Mouse (Mus musculus): Measurements from ENCODE around the gene Ccdc188.
A peak's percentile ranks its signal among the peaks of the same experiment; 100 is the strongest.
"Not testable (repeated sequence)": the region's sequence is repeated elsewhere in the genome, so short reads cannot be mapped to it uniquely, and the experiment has no call there.

The Ccdc188 gene

DNA sequence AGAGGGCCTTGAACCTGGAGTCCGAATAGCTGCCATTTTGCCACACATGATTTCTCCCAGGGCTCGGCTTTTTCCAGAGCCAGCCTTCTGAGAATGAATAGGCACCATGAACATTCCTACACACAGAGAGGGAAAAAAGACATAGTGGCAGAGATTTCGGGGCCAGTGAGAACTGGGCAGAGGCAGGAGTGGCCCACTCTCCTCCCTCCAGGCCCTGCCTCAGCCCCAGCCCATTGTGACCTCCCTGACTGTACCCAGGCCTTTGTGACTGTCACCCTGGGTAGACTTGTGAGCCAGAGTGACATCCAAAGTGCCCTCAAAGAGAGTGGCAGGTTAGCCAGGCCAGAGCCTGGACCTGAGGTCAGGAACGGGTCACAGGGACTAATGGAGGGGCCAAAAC lies at the start of gene Ccdc188:
Gene Ccdc188, plus strand, starts transcription at position 301 of the 400 bp plus-strand sequence.
- DNase-seq, result no peak

DNA sequence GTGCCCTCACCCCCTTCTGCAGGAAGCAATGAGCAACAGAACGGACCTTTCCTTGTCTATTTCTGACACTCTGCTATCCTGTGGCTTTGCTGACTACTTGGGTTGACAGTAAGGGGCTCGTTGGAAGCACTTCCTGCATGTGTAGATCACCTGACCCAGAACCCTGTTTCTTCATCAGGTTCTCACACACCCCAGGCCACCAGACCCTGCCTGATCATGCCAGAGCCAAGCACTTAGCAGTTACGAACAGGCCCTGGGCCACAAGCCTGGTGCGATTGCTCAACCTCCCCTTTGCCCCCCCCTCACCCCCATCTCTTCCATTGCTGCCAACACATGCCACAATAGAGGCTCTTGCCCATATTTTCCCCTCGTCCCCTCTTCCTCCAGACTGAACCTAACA lies 48.5 kb upstream of the Ccdc188 start:
- no peak for DNase-seq

DNA sequence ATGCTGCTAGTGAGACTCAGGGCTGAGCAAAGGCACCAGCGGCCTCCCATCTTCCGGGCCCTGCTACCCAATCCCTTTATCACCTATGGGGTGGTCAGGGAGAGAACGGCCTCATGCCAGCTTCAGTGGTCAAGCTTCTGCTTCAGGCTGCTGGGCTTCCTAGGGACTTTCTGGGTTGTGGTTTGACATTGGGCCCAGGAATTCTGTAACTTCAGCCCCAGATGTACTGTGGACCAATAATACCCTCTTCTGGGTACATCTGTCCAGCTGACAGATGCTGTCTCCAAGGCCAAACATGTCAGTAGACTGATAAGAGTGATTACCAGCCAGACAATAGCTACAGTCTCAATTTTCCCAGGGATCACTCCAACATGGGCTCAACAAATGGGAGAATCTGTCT lies 47.9 kb upstream of the Ccdc188 start:
- DNase-seq, result no peak

DNA sequence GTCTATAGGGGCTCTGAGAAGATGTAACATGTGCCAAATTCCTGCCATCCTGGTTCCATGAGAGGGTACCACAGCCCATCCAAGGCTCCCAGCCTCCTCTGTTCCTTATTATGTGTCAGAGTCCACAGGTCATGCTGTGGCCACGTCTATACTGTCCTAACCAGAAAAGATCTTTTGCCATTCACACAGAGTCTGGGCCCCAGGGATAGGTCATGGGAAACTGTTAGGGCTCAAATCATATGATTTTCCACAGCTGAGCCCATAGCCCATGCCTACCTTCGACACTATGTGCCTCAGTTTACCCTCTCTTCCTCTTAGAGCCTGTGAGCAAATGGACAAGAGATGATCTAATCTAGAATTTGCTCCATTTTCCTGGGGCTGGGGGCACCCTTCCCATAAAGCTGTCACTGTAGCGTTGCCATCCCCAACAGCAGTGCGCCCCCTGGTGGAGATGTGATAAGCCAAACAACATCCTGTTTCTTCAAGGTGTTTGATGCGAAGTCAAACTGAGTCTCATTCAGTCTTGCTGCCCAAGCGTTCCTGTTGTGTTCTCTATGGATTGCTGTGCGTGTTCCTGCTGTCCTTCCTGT lies 45.3 kb upstream of the Ccdc188 start:
- DNase-seq, result peak; percentile 84

DNA sequence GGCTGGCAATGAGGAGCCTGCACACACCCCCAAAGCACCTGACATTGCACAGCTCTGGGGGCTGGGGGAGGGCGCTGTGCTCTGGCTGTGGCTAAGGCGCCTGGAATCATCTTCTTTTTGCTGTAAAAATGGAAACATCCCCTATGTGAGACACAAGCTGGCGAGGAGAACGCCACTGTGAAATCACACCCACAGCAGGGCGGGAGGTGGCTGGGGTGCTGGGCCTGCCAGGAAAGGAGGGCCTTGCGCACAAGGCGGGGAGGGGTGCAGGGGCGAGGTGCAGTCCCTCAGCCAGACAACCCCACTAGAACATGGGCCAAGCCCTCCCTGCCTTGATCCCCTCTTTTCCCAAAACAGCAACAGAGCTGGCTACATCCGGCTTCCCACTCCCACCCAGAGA lies 44.4 kb upstream of the Ccdc188 start:
- no peak for DNase-seq

DNA sequence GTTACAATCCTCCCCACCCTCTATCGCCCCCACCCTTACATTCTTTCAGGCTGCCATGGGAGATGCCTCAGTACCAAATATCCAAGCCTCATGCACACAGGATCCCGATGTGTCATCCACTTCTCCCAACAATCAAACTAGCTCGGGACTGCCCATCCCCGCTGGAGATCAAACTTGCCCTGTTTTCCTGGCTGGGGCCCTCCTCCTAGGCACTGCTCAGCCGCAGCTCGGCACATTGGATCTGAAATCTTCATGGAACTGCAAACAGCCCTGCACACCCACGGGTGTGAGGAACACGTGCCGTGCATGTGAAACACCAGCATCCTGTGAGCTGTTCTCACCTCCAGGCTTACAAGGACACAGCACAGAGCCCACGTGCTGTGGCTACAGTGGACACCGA lies 43.9 kb upstream of the Ccdc188 start:
- no peak for DNase-seq

DNA sequence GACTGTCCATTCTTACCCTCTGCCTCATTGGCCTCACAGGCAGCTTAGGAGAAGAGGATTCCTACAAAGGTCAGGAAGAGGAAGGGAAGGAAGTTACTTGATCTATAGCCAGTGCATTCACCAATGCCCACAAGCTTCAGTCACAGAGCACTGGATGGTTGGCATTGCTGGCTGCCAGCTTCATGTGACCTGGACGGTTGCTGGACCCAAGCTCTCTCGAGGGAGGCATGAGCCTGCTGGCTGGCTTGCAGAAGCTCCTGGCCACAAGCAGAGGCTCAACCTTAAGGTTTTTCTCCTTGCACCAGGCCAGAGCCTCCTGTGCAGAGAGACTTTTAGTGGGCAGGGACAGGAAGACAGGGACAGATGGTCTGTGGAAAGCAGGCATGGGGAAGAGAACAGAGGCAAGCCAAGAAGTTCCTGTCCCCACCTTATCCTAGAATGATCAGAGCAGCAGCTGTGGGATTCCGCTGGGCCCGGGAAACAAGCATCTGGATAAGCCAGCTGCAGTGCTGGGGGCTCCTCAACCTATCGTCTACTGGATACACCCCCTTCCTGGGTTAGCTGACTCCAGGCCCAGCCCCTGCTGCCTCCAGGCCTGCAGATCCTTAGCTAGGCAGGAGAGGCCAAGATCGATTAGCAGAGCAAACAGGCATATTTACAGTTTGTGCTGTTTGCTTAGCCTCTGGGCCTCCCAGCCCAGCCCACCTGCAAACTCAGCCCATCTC lies 41.7 kb upstream of the Ccdc188 start:
- no peak for DNase-seq

DNA sequence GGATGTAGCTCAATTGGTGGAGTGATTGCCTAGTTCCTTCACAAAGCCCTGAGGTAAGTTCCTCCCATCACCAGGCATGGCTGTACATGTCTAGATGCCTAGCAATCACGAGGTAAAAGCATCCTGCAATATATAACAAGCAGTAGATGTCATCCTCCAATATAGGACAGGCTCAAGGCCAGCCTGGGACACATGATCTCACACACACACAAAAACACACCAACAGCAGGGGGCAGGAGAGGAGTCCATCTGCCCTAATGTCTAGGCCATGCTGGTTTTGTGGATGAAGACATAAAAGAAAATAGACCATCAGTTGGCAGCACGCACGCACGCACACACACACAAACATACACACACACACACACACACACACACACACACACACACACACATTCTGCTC lies 40.9 kb upstream of the Ccdc188 start:
- no peak for DNase-seq

DNA sequence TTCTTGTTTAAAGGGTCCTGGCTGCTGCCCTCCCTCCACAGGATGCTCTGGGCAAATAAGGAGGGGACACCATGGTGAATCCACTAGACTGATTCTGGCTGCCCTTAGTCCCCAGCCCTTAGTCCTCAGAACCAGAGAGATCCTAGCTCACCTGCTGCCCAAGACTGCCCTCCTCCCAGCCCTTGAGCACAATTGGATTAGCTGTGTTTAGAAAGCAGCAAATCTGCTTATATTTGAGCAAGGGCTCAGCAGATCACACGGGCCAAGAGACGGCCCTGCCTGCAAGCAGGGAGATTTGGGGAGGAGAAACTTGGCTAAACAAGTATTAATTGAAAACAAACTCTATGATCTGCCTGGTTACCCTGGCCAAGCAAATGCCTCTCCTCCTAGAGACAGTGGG lies 38.1 kb upstream of the Ccdc188 start:
- no peak for DNase-seq

DNA sequence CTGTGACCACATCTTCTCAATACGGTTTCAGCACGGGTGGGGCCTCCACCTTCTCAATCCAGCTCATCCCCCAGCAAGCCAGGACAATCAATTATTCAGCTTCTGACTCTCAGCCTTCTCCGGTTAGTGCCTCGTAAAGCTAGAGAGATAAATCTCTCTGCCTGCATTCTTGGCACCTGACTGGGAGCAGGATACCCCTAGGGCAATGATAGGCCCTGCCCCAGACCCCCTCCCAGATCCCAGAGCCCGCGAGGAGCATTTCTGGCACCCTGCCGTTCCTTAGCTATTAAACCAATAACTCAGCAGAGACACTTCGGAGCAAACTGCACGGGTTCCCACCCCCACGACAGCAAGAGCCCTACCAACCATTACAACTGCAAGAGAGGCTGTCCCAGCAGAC lies 36.3 kb upstream of the Ccdc188 start:
- DNase-seq, result no peak

DNA sequence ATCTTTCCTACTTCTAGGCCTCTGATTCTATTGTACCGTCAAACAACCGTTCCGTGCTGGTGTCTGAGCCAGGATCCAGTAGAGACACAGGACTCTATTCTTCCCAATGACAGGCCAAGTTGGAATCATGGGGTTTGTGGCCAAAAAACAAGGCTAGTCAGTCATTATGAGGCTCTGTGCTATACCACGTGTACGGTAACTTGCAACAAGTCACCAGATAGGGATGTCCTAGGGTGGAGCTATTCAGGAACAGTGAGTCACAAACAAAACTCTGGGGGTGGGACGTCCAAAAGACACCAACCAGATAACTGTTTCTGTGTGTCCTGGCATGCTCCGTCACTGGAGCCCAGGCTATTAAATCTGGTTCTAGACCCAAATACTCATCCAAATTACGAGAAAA lies 34.9 kb upstream of the Ccdc188 start:
- DNase-seq, result no peak

DNA sequence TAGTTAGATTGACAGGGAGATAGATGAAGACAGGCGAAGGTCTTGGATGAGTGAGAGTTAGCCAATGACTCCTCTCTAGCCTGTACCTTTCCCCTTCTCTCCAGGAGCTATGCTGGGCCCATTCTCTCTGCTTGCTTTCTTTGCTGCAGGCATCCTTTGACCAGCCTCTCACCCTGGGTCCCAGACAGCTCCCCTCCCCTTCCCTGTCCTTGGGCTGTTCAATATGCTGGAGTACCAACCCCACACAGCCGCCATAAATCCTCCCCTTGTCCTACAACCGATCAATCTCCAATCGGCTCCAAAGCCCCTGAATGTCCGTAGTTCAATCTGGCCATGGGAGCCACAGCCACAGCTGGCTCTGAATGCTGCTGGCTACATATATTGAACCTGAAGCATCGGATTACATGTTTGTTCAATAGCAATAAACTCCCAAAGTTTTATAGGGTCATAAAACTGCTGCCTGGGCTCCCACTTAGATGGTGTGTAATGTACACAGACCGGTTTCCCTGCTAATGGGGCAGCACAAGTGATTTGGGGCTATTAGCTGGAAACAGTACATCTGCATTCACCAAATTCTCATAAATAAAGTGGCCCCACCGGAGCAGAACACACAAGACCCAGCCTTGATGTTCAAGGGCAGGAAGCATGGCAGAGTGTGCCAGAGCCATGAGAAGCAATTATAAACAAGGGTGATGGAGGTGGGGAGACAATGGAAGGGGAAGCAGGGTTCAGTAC lies 31.8 kb upstream of the Ccdc188 start:
- no peak for DNase-seq

DNA sequence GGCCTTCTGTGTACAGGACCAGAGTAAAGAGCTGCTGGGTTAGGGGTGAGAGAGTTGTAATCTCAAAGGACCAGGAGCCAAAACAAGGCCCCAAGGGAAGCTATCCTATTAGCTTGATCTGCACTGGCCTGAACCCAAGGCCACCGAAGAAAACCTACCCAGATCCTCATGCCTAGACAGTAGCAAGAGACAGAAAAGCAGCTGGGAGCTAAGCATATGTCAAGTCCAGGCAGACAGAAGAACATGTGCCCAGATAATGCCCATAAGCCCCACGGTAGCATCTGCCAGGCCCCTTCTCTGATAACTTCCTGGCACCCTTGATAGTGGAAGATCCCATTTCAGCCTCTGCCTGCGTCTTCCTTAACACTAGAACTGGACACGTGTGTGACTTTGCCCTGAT lies 30.9 kb upstream of the Ccdc188 start:
- DNase-seq, result no peak

DNA sequence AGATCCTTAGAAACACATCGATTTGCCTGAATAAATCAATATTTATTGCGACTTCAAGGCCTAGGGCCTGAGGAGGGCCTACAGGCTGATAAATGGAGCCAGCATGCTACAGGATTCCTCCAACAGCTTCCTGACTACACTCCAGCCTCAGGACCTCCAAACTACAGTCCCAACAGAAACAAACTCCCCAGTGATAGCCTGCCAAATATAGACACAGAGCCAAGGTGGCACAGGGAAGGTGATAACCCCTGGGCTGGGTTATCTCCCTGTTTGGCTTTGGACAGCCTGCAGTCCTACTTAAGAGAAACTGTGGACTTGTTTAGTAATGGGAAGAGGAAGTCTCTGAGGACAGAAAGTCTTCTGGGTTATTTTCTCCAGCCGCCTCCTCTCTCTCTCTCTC lies 30.5 kb upstream of the Ccdc188 start:
- no peak for DNase-seq

DNA sequence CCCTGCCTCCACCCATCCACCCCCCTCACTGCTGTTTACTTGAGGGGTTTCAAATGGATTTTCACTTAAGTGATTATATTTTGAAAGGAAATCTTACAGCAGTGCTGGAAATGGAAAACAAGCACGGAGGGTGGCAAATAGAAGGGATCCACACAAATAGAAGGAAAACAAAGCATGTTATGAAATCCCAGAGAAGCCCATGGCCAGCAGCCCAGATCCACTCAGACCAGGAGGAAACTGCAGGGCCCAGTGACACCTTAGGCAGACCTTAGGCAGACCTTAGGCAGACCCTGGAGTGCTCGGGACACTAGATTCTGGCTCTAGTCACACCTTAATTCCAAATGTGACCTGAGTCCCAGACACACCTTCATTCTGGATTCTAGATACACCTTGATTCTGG lies 26.7 kb upstream of the Ccdc188 start:
- no peak for DNase-seq

DNA sequence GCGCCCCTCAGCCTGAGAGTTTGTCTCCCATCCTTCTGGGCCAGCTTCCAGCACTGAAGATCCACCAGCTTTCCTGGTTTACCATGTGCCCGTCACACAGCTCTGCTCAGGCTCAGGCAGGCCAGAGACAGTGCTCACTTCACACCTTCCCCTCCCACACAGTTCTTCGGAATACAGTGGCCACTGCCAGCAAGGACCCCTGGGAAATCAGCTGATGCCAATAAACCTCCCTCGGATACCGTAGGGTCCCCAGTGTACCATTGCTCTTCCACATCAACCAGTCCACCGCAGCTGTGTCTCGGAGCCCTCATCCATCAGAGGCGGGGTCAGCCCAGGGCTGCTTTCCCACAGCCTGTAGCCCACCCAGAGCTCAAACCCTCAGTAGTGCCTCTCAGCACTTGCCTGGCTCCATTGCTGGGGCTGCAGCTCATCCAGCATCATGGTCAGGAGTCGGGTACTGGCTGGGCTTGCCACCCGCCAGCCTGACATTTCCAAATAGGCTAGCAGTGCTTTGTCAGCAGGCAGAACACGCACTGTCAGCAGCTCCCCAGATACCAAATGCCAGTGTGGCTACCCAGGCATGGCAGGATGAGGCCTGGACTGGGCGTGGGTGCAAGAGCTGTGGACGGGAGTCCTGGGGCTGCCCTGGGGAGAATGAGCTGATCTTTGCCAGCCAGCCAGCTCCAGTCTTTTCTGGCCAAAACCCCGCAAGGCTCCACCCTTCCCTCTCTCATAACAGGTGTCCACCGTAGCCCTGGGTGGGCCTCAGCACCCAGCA lies 23.3 kb upstream of the Ccdc188 start:
- no peak for DNase-seq

DNA sequence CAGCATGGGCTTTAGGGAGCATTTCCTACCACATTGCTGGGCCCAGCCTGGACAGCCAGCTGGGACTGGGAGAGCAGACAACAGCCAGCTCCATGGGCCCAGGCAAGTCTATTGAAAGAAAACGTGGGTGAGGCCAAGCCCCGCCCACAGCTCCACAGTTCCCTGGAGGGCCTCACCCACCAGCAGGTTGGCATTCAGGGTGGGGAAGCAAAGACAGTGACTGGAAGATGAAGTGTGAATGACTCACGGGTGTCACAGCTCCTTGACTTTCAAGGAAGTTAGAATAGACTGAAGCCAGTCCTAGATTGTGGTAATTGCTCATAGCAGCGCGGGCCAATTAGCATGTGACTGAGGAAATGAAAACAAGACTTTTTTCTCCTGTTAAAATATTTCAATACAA lies 22.6 kb upstream of the Ccdc188 start:
- no peak for DNase-seq

DNA sequence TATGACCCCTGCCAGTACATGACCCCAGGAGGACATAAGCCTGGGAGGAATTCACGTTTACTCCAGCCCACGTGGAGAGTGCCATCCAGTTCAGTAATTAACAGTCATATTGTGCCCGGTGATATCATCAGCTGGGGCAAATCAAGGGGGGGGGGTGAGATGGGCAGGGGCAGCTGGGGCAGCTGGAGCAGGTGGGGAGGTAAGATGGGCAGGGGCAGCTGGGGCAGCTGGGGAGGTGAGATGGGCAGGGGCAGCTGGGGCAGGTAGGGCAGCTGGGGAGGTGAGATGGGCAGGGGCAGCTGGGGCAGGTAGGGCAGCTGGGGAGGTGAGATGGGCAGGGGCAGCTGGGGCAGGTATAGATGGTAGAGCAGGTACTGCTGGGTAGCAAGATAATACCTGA lies 22.1 kb upstream of the Ccdc188 start:
- not testable (repeated sequence) for DNase-seq

DNA sequence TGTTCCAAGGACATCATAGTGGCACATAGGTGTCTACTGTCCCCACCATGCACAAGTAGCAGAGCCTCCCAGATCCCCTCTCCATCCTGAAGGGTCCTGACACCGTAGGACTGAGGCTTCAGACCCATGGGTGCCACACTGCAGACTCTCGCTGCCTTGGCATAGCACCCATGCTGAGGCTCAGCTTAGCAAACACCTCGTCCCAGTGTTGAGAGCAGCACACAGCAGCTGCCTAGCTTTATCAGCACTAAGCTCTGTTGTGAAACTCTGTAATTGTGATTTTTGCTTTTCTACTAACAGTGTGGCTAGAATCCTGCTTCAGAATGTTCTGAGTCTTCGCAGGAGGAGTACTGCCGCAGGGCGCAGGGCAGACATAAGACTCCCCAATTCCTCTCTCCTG lies 19.8 kb upstream of the Ccdc188 start:
- DNase-seq, result no peak

DNA sequence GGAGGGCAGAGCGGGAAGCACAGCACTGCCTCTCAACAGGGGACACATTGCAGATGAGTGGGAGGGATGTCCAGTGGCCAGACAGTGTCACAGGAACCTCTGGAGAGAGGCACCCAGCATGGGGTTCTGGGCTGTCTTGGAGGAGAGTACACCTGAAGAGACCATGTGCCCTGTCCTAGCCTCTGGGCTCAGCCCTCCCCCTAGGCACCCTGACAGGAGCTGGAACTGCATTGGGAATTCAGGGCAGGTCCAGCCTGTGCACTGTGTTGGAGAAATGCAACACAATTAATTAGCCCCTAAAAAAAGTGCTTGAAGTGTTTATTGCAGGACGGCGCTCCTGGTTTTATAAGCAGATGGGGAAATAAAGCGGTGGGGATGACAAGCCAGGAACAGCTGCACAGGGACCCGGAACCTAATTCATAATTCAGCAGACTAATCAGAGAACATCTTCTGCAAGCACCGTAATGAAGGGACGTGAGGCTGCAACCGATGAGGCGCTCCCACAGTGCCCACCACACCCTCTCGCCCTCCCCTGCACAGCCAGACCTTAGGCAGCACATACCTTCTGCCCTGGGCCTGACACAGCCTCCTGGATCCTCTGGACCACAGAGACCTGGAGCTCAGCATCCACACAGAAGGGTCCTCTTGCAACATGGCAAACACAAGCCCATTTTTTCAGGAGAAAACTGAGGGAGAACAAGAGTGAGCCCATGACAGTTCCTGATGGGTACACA lies 19.1 kb upstream of the Ccdc188 start:
- no peak for DNase-seq

DNA sequence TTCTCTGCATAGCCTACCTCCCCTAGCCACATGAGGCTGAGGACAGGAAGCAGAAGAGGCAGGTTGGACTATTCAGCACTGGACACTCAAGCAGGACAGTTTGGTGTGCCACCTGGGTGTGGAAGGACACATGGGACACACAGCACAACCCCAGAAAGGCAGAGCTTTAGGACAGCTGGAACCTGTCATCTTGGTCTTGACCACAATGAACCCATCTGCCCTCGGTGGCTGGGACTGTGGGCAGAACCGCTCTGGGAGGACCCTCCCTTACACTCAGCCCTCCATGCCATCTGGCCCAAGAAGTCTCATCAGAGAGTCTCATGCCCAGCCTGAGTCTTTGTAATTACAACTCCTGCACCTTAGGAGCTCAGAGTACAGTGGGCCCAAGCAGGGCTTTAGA lies 17.6 kb upstream of the Ccdc188 start:
- no peak for DNase-seq

DNA sequence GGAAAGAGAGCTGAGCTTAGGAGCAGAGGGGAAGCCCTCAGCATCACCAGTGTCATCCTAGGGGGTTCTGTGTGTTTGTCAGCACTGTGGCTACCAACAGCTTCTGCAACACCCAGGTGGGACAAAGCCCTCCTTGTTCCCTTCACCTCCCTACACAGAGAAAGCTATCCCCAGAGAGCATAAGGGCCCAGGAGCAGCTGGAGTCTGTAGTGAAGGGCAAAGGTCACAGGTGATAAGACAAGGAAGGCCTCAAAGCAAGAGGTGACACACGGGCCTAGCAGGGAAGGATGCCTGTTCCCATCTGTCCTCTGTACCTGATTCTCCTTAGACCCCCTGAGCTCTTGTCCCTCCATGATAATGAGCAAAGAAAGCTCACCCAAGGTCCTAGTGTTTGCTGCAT lies 16.1 kb upstream of the Ccdc188 start:
- no peak for DNase-seq

DNA sequence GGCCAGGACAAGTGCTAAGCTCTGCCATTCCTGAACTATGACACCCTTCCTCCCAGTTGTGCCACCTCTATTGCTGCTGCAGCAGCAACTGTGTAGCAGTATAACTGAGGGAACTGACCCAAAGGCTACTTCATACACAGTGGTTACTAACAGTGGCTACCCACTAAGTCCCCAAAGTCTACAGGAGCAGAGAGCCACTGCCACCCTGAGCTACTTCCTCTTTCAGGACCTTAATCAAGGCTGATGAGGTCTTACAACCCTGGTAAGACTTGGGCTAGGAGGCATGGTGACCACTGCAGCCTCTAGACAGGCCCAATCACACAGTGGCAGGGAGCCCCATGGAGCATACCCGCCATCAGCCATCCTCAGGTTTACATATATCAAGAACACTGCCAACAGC lies 15.6 kb upstream of the Ccdc188 start:
- DNase-seq, result no peak
